Comparison of ENCODE assay signal across 9 mouse cellular contexts in genomic region chr9:99868606-99869005, GRCm38 (mm10). TPM values are rescaled to one million over a fixed set of nuclear protein-coding genes. Genes with fewer than 3 reads are reported as not detected.
DNase-seq lines count a peak whose midpoint lies in the region; ATAC-seq and TF ChIP-seq lines count a peak whose summit lies in the region.
"Had no signal": no experiment of that assay in that cellular context is flagged by ENCODE, and none has a peak within 500 bp of the region (broad histone marks: within the 10 kb centered on the region; RNA-seq: fewer than 3 reads in every experiment).

No protein-coding gene starts in this region.

- TF ChIP-seq EP300 in liver, postnatal 0 days (IDR thresholded peaks at IDR 0.05; ENCODE audit: low read depth): no peak

- no peak overlapping the region for H3K27ac ChIP-seq in liver, embryonic 15.5 days (replicated peaks)
- no peak overlapping the region for H3K27ac ChIP-seq in liver, postnatal 0 days (ENCODE audit: low read depth)
- no peak overlapping the region for H3K27ac ChIP-seq in embryonic facial prominence, embryonic 13.5 days
- no peak overlapping the region for H3K27ac ChIP-seq in intestine, embryonic 14.5 days (ENCODE audit: low read depth)
- no peak overlapping the region for H3K27ac ChIP-seq in neural tube, embryonic 12.5 days

- H3K4me2 ChIP-seq in liver, embryonic 15.5 days: peak overlapping the region; percentile 5; the same call in 1 of the 2 replicates
- H3K4me2 ChIP-seq in liver, postnatal 0 days (ENCODE audit: low read depth, low read length): no peak overlapping the region
- peak overlapping the region; percentile 50 for H3K4me2 ChIP-seq in embryonic facial prominence, embryonic 13.5 days
- H3K4me2 ChIP-seq in intestine, embryonic 14.5 days (ENCODE audit: low read length): peak overlapping the region; percentile 31
- peak overlapping the region; percentile 49 for H3K4me2 ChIP-seq in neural tube, embryonic 12.5 days (replicated peaks)

- 1% methylated on average over 26 of the region's 26 CpGs for WGBS in liver, embryonic 15.5 days (ENCODE audit: insufficient replicate concordance)
- WGBS in liver, postnatal 0 days (ENCODE audit: insufficient replicate concordance): 1% methylated on average over 26 of the region's 26 CpGs
- WGBS in embryonic facial prominence, embryonic 13.5 days: under 1% methylated on average over 26 of the region's 26 CpGs
- WGBS in intestine, embryonic 14.5 days: under 1% methylated on average over 26 of the region's 26 CpGs
- WGBS in neural tube, embryonic 12.5 days: under 1% methylated on average over 26 of the region's 26 CpGs

- H3K4me1 ChIP-seq in liver, embryonic 15.5 days (replicated peaks): no peaks in the 10 kb centered on the region
- no peaks in the 10 kb centered on the region for H3K4me1 ChIP-seq in liver, postnatal 0 days (ENCODE audit: insufficient read depth)
- H3K4me1 ChIP-seq in embryonic facial prominence, embryonic 13.5 days: peaks cover 32% of the 10 kb centered on the region
- no peaks in the 10 kb centered on the region for H3K4me1 ChIP-seq in intestine, embryonic 14.5 days (replicated peaks; ENCODE audit: control insufficient read depth, insufficient read depth, low read length)
- peaks cover 33% of the 10 kb centered on the region for H3K4me1 ChIP-seq in neural tube, embryonic 12.5 days

- no peak for ATAC-seq in liver, embryonic 15.5 days (ENCODE audit: insufficient read depth)
- ATAC-seq in liver, postnatal 0 days: no peak
- ATAC-seq in embryonic facial prominence, embryonic 13.5 days (ENCODE audit: insufficient number of reproducible peaks, insufficient read depth, low FRiP score, low TSS enrichment, low read depth): no peak
- ATAC-seq in intestine, embryonic 14.5 days (replicated peaks; ENCODE audit: low FRiP score, low TSS enrichment, low read depth): no peak
- no peak for ATAC-seq in neural tube, embryonic 12.5 days (ENCODE audit: low FRiP score, low read depth)

- no peaks in the 10 kb centered on the region for H3K9me3 ChIP-seq in liver, embryonic 15.5 days (replicated peaks)
- no peaks in the 10 kb centered on the region for H3K9me3 ChIP-seq in liver, postnatal 0 days (ENCODE audit: low read length)
- no peaks in the 10 kb centered on the region for H3K9me3 ChIP-seq in embryonic facial prominence, embryonic 13.5 days
- no peaks in the 10 kb centered on the region for H3K9me3 ChIP-seq in intestine, embryonic 14.5 days (ENCODE audit: control insufficient read depth, low read length)
- H3K9me3 ChIP-seq in neural tube, embryonic 12.5 days: no peaks in the 10 kb centered on the region

- no peak for TF ChIP-seq CTCF in liver, postnatal 0 days (IDR thresholded peaks at IDR 0.05; ENCODE audit: low read depth)

- H3K36me3 ChIP-seq in liver, embryonic 15.5 days (replicated peaks): no peaks in the 10 kb centered on the region
- no peaks in the 10 kb centered on the region for H3K36me3 ChIP-seq in liver, postnatal 0 days (replicated peaks; ENCODE audit: insufficient read depth, low read length)
- H3K36me3 ChIP-seq in embryonic facial prominence, embryonic 13.5 days: no peaks in the 10 kb centered on the region
- no peaks in the 10 kb centered on the region for H3K36me3 ChIP-seq in intestine, embryonic 14.5 days (ENCODE audit: control insufficient read depth, insufficient read depth, low read length)
- no peaks in the 10 kb centered on the region for H3K36me3 ChIP-seq in neural tube, embryonic 12.5 days

- no peak overlapping the region for H3K9ac ChIP-seq in liver, embryonic 15.5 days
- no peak overlapping the region for H3K9ac ChIP-seq in liver, postnatal 0 days (replicated peaks)
- H3K9ac ChIP-seq in embryonic facial prominence, embryonic 13.5 days: no peak overlapping the region
- H3K9ac ChIP-seq in intestine, embryonic 14.5 days (ENCODE audit: low read length): no peak overlapping the region
- peak overlapping the region; percentile 30; the same call in 1 of the 2 replicates for H3K9ac ChIP-seq in neural tube, embryonic 12.5 days

- no peak overlapping the region for H3K4me3 ChIP-seq in liver, embryonic 15.5 days (replicated peaks)
- H3K4me3 ChIP-seq in liver, postnatal 0 days (ENCODE audit: low read depth, low read length): no peak overlapping the region
- peak overlapping the region; percentile 32 for H3K4me3 ChIP-seq in embryonic facial prominence, embryonic 13.5 days
- 0 out of 2 replicates have a peak overlapping the region, but pooled peaks have one; percentile 2 for H3K4me3 ChIP-seq in intestine, embryonic 14.5 days (ENCODE audit: low read depth, low read length)
- peak overlapping the region; percentile 12; the same call in 1 of the 2 replicates for H3K4me3 ChIP-seq in neural tube, embryonic 12.5 days

- H3K27me3 ChIP-seq in liver, embryonic 15.5 days: peaks cover 96% of the 10 kb centered on the region
- peaks cover 85% of the 10 kb centered on the region for H3K27me3 ChIP-seq in liver, postnatal 0 days (ENCODE audit: insufficient read depth, low read length)
- H3K27me3 ChIP-seq in embryonic facial prominence, embryonic 13.5 days: peaks cover 100% of the 10 kb centered on the region
- H3K27me3 ChIP-seq in intestine, embryonic 14.5 days (replicated peaks; ENCODE audit: control insufficient read depth, insufficient read depth, low read length): peaks cover 100% of the 10 kb centered on the region
- H3K27me3 ChIP-seq in neural tube, embryonic 12.5 days (replicated peaks): peaks cover 93% of the 10 kb centered on the region

- DNase-seq in liver, postnatal 0 days: no peak
- DNase-seq in intestine, embryonic 14.5 days (ENCODE audit: low spot score): peak; percentile 81
- no peak for DNase-seq in gastrocnemius, adult 18-20 months (ENCODE audit: low spot score)
- DNase-seq in layer of hippocampus, postnatal 36 days: no peak
- DNase-seq in layer of hippocampus, adult 9-10 months (ENCODE audit: low spot score): no peak
- DNase-seq: adrenal gland, adult 2 months had no signal

RNA-seq across cellular contexts. Expression of gene Sox14, which starts 7.4 kb away (rescaled TPM):
- not detected in 2 replicates for polyA plus RNA-seq in liver, embryonic 15.5 days (2015; fragmentation: Nextera tagmentation; extraction: Ambion mirVana)
- polyA plus RNA-seq in liver, postnatal 0 days (2015; fragmentation: Nextera tagmentation; extraction: Ambion mirVana): not detected in 2 replicates
- polyA plus RNA-seq in embryonic facial prominence, embryonic 13.5 days (2015; fragmentation: Nextera tagmentation; extraction: Ambion mirVana): 1.6 and 1.7 TPM in 2 replicates
- polyA plus RNA-seq in intestine, embryonic 14.5 days (2014; fragmentation: Nextera tagmentation; extraction: Ambion mirVana): not detected in 2 replicates
- polyA plus RNA-seq in neural tube, embryonic 12.5 days (2016; fragmentation: Nextera tagmentation; extraction: Ambion mirVana): 7.4 and 8.2 TPM in 2 replicates
- not detected for total RNA-seq in gastrocnemius, adult 18-20 months (2021)
- total RNA-seq in layer of hippocampus, postnatal 36 days (2021): not detected
- total RNA-seq: adrenal gland, adult 2 months had no signal
- polyA plus RNA-seq: adrenal gland, adult 2 months had no signal

Comparison
In these comparisons a context has a peak if more than half of its experiments do, and no peak if none do; other contexts are left out.
1. H3K4me3 ChIP-seq: peak in embryonic facial prominence, embryonic 13.5 days (single experiment), intestine, embryonic 14.5 days (single experiment) and neural tube, embryonic 12.5 days (single experiment); none in liver, embryonic 15.5 days (single experiment) and liver, postnatal 0 days (single experiment).